In genomic region chr12:69356546-69357299, GRCm38 (mm10) we compare ENCODE assay signal across 8 mouse cellular contexts. TPM values are rescaled to one million over a fixed set of nuclear protein-coding genes. Genes with fewer than 3 reads are reported as not detected.
DNase-seq lines count a peak whose midpoint lies in the region; ATAC-seq and TF ChIP-seq lines count a peak whose summit lies in the region.

Gene Nemf (minus strand): TSS chr12:69357165.

- H3K27ac ChIP-seq in forebrain, postnatal 0 days (ENCODE audit: low read depth, low read length): peak within 1 kb of the TSS; percentile 68
- peak within 1 kb of the TSS; percentile 76 for H3K27ac ChIP-seq in lung, embryonic 15.5 days

- peak; percentile 52 for ATAC-seq in G1E (ENCODE audit: extremely low read depth, insufficient number of reproducible peaks, low FRiP score, poor library complexity, severe bottlenecking)
- peak; percentile 35 for ATAC-seq in forebrain, postnatal 0 days
- ATAC-seq in lung, embryonic 15.5 days (ENCODE audit: borderline replicate concordance, extremely low read depth, low FRiP score, low TSS enrichment): peak; percentile 52; the same call in 1 of the 2 replicates

- peak within 1 kb of the TSS; percentile 76 for H3K9ac ChIP-seq in forebrain, postnatal 0 days
- peak within 1 kb of the TSS; percentile 84 for H3K9ac ChIP-seq in lung, embryonic 15.5 days

- DNase-seq in G1E (ENCODE audit: low spot score): peak; percentile 91
- DNase-seq in cerebellum, adult 18-20 months: peak; percentile 86 to 92
- DNase-seq in forebrain, postnatal 0 days: peak; percentile 92
- peak; percentile 84 for DNase-seq in heart, postnatal 4 days
- DNase-seq in layer of hippocampus, adult 8-10 months (ENCODE audit: low spot score in 2 of 2): peak; percentile 68 to 89
- DNase-seq in ovary, adult 18-20 months (ENCODE audit: low spot score): peak; percentile 77
- peak; percentile 85 for DNase-seq in thymus, postnatal 0 days (ENCODE audit: low spot score)

- H3K9me3 ChIP-seq in G1E (replicated peaks): no peaks in the 10 kb centered on the region
- H3K9me3 ChIP-seq in forebrain, postnatal 0 days (ENCODE audit: low read length): no peaks in the 10 kb centered on the region
- H3K9me3 ChIP-seq in lung, embryonic 15.5 days: no peaks in the 10 kb centered on the region

- peak within 1 kb of the TSS; percentile 64 for H3K4me2 ChIP-seq in forebrain, postnatal 0 days (ENCODE audit: low read depth)
- H3K4me2 ChIP-seq in lung, embryonic 15.5 days: peak within 1 kb of the TSS; percentile 62

- H3K36me3 ChIP-seq in G1E (replicated peaks): peaks cover 38% of the 10 kb centered on the region
- peaks cover 16% of the 10 kb centered on the region for H3K36me3 ChIP-seq in forebrain, postnatal 0 days (ENCODE audit: insufficient read depth)
- peaks cover 23% of the 10 kb centered on the region for H3K36me3 ChIP-seq in lung, embryonic 15.5 days

- H3K4me1 ChIP-seq in G1E (ENCODE audit: insufficient read depth, low read depth, low read length): peaks cover 18% of the 10 kb centered on the region
- no peaks in the 10 kb centered on the region for H3K4me1 ChIP-seq in forebrain, postnatal 0 days (ENCODE audit: insufficient read depth)
- peaks cover 8% of the 10 kb centered on the region; the same call in 1 of the 2 replicates for H3K4me1 ChIP-seq in lung, embryonic 15.5 days

- H3K4me3 ChIP-seq in G1E (ENCODE audit: low read depth, low read length): peak within 1 kb of the TSS; percentile 91
- H3K4me3 ChIP-seq in forebrain, postnatal 0 days (ENCODE audit: low read depth, low read length): peak within 1 kb of the TSS; percentile 71
- H3K4me3 ChIP-seq in lung, embryonic 15.5 days: peak within 1 kb of the TSS; percentile 79

- H3K27me3 ChIP-seq in G1E (ENCODE audit: insufficient read depth, low read length): no peaks in the 10 kb centered on the region
- H3K27me3 ChIP-seq in forebrain, postnatal 0 days (ENCODE audit: insufficient read depth, low read length): no peaks in the 10 kb centered on the region
- H3K27me3 ChIP-seq in lung, embryonic 15.5 days: no peaks in the 10 kb centered on the region

- no peak for TF ChIP-seq CTCF in G1E (IDR thresholded peaks at IDR 0.05; ENCODE audit: low read depth, low read length)
- no peak for TF ChIP-seq CTCF in forebrain, postnatal 0 days (IDR thresholded peaks at IDR 0.05; ENCODE audit: low read depth)

- under 1% methylated on average over 39 of the region's 50 CpGs for WGBS in forebrain, postnatal 0 days
- WGBS in lung, embryonic 15.5 days: under 1% methylated on average over 48 of the region's 50 CpGs

RNA-seq across cellular contexts. Expression of gene Nemf, which starts in this region (rescaled TPM):
- total RNA-seq in G1E (2014; fragmentation: Nextera tagmentation) (149 and 150 TPM in 2 replicates), G1E (2017) (103 and 128 TPM in 2 replicates)
- polyA plus RNA-seq in G1E (2012): 2.9 and 4.9 TPM in 2 replicates
- total RNA-seq in forebrain, postnatal 0 days (2014; rRNA removed): 44.4 and 47.7 TPM in 2 replicates
- 47.6 and 64.7 TPM in 2 replicates for polyA plus RNA-seq in forebrain, postnatal 0 days (2015; fragmentation: Nextera tagmentation; extraction: Ambion mirVana)
- total RNA-seq in heart, postnatal 4 days (2021): 10 to 100 TPM; 31.9 to 33.2 TPM
- 10 to 100 TPM; 47.0 to 54.0 (median 50.5) TPM for total RNA-seq in layer of hippocampus, adult 8-10 months (2022)
- polyA plus RNA-seq in lung, embryonic 15.5 days (2015; fragmentation: Nextera tagmentation; extraction: Ambion mirVana): 76.9 and 84.2 TPM in 2 replicates
- 84.3 and 93.2 TPM in 2 replicates for polyA plus RNA-seq in thymus, postnatal 0 days (2015; fragmentation: Nextera tagmentation; extraction: Ambion mirVana)

Comparison
In these comparisons a context has a peak if more than half of its experiments do, and no peak if none do; other contexts are left out.
1. Peak in every context shown above with its lines: DNase-seq, ATAC-seq, H3K4me3 ChIP-seq and H3K27ac ChIP-seq.